Mouse (Mus musculus) 416B (cell line): ENCODE measurements around the gene Fus.

Experiments
- DNase-seq: peaks from one replicate; pipeline ENCODE4 v3.0.0; 2011; ENCODE audit warnings: low read depth

The Fus gene

DNA sequence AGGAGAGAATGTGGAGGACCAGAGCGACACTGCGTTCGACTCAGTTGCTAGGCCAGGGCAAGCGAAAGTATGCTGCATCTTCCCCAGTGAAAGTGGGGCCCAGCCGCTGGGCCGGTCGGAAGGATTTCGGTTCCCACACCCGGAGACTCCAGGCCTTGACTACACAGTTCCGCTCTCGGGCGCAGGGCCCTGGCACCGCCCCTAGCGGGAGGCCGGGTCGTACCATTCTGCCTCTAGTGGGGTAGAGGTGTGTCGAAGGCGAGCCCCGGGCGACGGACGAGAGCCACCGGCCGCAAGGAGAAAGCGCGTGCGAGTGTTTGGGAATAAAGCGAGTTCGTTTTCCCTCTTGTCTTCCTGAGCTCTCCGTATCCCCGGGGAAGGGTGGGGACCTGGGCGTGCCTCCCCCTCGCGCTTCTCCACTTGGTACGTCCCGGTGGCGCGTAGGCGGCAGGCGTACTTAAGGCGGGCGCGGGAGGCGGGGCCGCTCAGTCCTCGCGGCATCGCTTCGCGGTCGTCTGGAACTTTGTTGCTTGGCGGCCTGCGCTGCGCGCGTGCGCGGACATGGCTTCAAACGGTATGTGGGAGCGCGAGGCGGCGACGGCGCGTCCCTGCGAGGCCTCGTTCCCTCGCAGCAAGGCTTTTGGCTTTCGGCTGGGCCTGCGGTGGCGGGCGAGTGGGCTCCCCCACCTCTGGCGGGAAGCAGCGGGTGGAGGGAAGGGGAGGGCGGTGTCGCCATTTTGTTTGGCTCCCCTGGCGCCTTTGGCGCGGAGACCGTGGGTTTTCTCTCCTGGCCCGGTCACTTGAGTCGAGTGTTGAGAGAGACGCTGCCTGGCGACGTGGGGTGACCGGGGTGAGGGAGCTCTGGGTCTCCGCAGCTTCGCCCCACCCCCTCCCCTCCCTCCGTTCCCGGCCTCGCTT, at the start of gene Fus:
Gene Fus, plus strand, starts transcription at position 454 of the 918 bp plus-strand sequence.
- peak; percentile 96 for DNase-seq

DNA sequence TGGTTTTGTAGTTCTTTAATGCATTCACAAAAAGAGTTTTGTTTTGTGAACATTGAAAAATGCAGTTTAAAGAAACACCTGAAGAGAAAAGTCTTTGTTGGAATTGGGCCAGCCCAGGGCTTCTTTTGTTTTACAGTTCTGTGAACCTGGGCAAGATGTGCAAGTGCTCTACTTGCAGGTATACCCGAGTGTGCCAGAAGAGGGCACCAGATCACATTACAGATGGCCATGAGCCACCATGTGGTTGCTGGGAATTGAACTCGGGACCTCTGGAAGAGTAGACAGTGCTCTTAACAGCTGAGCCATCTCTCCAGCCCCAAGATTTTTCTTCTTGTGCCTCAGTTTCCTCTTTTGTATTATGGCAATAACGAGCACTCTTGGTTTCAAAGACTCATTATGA, 49.1 kb upstream of the Fus start:
- peak; percentile 81 for DNase-seq

DNA sequence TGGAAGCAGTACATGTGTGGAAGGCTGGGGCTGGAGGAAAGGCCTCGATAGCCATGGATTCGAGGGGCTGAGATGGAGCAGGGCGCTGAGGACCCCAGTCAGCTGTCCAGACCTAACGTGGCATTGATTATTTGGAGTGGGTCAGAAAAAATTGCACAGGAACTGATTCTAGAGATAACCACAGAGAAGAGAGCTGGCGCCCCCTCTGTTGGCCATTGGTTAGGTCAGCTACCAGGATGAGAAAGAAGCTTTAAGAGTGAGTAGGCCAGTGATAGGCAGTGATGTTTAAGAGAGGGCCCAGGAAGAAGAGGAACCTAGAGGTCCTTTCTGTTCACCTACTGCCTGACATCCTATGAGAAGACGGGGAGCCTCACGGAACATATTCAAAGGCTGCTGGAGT, 48.0 kb upstream of the Fus start:
- peak; percentile 58 for DNase-seq

DNA sequence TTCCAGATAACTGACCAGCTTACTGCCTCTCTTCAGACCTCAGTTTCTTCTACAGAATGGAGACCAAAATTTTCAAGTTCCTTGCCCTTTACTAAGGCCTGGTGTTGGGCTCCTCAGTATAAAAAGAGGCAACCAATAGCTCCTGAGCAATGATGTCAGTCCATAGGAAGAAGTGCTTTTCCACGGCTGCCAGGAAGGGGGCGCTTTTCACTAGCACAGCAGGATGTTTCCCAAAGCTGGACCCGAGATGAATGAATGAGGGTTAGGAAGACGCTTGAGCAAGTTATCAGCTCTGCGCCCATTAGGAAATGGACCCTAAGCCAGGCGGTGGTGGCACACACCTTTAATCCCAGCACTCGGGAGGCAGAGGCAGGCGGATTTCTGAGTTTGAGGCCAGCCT, 45.7 kb upstream of the Fus start:
- peak; percentile 62 for DNase-seq

GRCm38 (mm10) chr7:127922451-127923275, 44.6 kb upstream of the Fus start:
- peak; percentile 70 for DNase-seq

DNA sequence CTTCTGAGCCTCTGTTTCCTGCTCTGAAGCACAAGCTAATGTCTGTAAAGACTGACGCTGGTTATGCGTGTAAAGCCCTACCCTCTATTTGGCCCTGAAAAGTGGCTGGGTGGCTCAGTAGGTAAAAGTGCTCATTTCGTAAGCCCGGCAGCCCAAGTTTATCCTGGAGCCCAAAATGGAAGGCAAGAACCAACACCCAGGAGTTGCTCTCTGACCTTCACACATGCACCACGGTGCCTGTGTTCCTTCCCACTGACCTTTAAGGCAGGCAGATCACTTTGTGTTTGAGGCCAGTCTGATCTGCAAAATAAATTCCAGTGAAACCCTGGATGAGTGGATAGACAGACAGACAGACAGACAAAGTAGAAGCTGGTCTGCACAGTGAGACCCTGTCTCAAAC, 43.5 kb upstream of the Fus start:
- no peak for DNase-seq

DNA sequence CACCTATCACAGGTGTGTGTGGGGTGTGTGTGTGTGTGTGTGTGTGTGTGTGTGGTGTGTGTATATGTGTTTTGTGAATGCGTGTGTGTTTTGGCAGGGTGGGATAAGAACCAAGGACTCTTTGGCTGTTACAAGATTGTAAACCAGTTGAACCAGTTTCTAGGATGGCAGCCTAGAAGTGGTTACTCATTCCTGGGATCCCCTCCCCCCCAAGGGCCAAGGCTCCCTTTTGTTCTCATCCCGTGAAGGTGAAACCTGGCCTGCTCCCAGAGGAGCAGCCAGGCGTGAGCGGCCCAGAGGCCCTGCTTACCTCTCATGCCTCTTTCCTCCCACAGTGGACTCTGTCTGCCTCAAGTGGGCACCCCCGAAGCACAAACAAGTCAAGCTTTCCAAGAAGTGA, 42.0 kb upstream of the Fus start:
- DNase-seq = no peak

GRCm38 (mm10) chr7:127926066-127926465, 41.2 kb upstream of the Fus start:
- DNase-seq = no peak

DNA sequence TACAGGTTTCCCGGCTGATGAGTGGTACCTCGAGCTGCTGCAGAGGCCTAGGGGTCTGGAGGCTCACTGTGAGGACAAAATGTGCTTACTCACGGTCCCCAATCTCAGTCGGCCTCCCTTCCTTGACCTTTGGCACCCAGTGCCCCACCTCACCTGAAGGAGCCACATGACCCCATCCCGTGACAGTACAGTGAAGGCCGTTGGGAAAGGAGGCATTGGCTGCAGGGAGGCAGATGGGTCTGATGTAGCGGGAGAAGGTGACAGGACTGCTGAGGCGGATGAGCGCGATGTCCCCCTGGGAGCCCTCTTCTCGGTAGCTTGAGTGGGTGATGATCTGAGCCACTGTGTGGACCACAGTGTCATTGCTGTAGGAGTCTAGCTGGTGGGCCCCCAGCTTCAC, 40.4 kb upstream of the Fus start:
- no peak for DNase-seq

DNA sequence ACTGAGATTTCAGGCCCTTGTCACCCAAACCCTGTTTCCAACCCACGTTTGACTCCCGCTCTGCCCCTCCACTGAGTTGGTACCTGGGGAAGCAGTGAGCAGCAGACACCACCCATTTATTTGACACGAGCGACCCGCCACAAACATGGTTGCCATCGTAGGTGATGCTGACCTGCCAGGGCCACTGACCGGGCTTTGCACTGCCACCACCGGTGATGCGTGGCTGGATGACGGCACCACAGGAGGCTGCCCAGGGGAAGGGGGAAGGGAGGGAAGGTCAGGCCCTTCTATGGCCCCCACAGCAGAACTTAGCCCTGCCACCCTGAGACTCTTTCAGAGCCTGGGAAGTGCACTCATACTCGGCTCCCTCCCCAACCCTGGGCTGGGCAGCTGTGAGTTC, 39.5 kb upstream of the Fus start:
- no peak for DNase-seq

- no peak for DNase-seq
Measured at GRCm38 (mm10) chr7:127928596-127928995, 38.7 kb upstream of the Fus start.

DNA sequence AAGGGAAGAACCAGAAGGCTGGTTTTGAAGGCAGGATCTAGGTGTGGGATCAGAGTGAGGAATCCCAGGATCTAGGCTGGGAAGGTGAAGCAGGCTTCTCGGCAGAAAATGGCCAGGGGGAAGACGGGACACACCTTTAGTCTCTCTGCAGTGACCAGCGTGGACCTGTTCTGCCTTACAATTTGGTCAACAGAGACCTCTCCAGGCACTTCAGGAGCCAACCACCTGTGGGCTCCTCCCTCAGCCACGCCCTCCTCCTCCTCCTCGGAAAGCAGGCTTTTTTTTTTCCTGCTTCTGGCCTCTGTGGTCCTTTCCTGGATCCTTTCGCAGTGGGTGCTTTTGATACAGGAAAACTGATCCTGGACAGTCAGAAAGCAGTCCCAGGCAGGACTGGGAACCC, 37.3 kb upstream of the Fus start, which contains the start of gene Prss8:
Gene Prss8, minus strand, starts transcription at position 182 of the 400 bp plus-strand sequence.
- DNase-seq = no peak

GRCm38 (mm10) chr7:127930636-127931035, 36.6 kb upstream of the Fus start:
- no peak for DNase-seq

DNA sequence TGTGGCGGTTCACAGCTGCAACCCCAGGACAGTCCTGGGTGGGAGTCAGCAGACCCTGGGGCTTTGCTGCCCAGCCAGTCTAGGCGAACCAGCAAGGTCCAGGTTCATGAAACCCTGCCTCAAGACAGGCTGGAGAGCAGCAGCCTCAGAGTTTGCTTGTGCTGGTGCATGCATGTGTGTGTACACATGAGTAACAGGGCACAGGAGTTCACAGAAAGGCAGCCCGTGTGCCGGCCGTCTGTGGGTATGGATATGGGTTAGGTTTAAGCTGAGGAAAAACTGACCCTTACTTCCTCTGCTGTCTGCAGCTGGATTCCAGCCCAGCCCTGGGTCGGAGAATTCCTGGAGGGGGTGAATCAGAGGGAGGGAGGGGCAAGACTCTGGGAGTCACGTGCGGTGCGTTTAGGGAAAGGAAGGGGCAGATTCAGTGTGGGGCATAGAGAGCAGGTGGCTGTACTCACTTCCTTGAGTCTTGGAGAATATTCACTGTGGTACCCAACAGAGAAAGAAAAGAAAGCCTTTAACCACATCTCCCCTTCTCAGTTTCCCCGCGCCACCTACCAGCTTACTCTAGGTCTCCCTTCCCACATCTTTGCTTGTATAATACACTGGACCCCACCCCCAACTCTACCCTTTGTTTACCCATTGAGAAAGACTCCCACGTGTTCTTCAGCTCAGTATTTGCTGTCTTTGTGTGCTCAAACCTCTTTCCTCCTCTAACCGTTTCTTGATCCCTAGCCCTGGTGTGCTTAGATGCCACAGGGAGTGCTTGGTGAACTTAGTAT, 35.7 kb upstream of the Fus start:
- DNase-seq = peak; percentile 63

DNA sequence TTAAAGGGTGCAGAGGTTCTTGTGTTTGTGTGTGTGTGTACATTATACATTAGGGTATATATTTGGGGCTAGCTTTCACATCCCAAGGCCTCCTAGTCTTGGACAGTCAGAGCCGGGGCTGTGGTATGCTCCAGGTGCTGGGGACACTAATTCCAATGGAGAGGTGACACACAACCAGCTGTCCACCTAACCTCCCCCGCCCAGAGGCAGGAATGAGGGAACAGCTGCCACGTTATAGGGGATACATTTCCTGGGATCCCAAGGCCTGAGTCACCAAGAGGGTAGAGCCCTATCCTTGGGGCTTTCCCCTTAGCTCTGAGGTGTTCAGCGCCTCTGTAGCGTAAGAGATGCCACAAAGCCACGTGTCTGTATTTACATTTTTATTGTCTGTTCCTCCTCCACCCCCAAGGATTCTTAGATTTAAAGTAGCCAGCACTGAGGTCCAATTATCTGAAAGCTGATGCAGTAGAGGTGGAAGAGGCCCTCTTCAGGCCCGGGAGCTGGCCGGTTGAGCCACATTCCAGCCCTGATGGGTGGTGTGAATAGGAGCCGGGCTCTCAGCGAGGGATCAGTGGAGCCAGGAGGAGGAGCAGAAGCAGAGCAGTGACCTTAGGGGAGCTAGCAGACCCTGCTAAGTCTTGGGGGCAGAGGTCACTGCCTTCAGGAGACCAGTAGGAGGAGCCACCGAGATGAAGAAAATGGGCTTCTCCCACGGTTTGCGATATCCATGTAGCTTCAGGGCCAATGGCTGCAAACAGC, 34.8 kb upstream of the Fus start:
- DNase-seq = no peak

- no peak for DNase-seq
Measured at GRCm38 (mm10) chr7:127934075-127934474, 33.2 kb upstream of the Fus start.

DNA sequence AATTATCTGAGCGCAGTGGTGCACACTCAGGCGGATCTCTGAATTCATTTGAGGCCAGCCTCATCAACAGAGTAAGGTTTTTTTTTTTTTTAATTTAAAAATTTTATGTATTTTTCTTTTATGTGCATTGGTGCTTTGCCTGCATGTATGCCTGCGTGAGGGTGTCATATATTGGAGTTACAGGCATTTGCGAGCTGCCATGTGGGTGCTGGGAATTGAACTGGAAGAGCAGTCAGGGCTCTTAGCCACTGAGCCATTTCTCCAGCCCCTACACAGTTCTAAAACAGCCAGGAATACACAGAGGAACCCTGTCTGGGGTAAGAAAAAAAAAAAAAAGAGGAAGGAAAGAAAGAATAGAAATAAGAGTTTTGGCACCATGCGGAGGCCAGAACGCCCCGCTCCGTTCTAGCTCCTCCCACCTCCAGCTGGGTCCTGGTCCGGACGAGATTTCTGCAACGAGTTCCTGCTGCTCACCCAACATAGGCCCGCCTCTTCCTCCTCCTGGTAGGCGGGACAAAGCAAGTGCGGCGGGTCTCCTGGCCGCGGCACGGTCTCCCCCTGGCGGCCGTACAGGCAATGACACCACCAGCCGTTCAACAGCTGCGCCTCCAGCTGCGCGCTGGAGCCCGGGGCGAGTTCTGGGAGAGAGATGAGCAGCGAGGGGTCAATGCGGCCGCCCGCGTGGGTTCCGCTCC, 32.1 kb upstream of the Fus start:
- DNase-seq = peak; percentile 97

DNA sequence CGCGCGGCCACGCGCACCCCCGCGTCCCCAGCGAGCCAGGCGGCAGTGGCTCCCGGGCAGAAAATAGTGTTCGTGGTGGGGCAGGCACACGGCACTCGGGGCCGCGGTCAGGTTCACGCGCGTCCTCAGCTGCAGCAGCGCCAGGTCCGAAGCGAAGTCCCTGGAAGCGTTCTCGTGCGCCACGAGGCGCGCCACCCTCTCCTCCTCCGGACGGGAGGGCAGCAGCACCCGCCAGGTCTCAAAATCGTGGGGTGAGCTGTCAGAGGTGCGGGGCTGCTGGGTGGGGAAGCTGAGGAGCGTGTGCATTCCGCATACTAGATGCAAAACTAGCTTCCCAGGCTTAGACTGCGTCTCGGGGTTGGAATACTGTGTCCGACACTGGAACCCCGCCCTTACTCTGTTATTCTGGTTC, 31.5 kb upstream of the Fus start:
- no peak for DNase-seq

- DNase-seq = no peak
Measured at GRCm38 (mm10) chr7:127936216-127936884, 30.9 kb upstream of the Fus start.

GRCm38 (mm10) chr7:127942097-127942496, 25.2 kb upstream of the Fus start:
- DNase-seq = peak; percentile 65
